Mouse (Mus musculus) hindbrain, embryonic 11.5 days (tissue): ENCODE results near the gene Bach2. TPM values are rescaled to one million over a fixed set of nuclear protein-coding genes. Genes with fewer than 3 reads are reported as not detected.
A peak's percentile ranks its signal among the peaks of the same experiment; 100 is the strongest.

ENCODE experiments used
- ATAC-seq: fragments of 200-750 bp; cut with Nextera tagmentation; 2 replicates; pipeline ENCODE4 v1.8.0; 2017; ENCODE audit warnings: mild to moderate bottlenecking, moderate TSS enrichment, moderate library complexity; ENCODE audit not compliant: low FRiP score
- DNase-seq: peaks from one replicate; pipeline ENCODE4 v3.0.0-alpha.2; 2015; ENCODE audit warnings: low spot score
- H3K27ac ChIP-seq: fragments of 300-500 bp; sonication (generic); 2 replicates; pipeline ENCODE4 v1.5.1; 2014; ENCODE audit warnings: mild to moderate bottlenecking, low read depth, low read length
- H3K27me3 ChIP-seq: fragments of 300-500 bp; sonication (generic); 2 replicates; pipeline ENCODE4 v1.6.1; 2014; ENCODE audit warnings: mild to moderate bottlenecking, low read length, moderate library complexity, mixed read lengths; ENCODE audit not compliant: control insufficient read depth, insufficient read depth
- H3K36me3 ChIP-seq: fragments of 300-500 bp; sonication (generic); 2 replicates; pipeline ENCODE4 v1.6.1; 2014; ENCODE audit warnings: mild to moderate bottlenecking, low read length, moderate library complexity, mixed read lengths; ENCODE audit not compliant: control insufficient read depth, insufficient read depth
- H3K4me1 ChIP-seq: fragments of 300-500 bp; sonication (generic); replicated peaks from 2 replicates; pipeline ENCODE4 v1.6.1; 2014; ENCODE audit warnings: low read length, mixed read lengths; ENCODE audit not compliant: control insufficient read depth, insufficient read depth
- H3K4me2 ChIP-seq: fragments of 300-500 bp; sonication (generic); replicated peaks from 2 replicates; pipeline ENCODE4 v1.6.1; 2014; ENCODE audit warnings: mild to moderate bottlenecking, low read depth, low read length
- H3K4me3 ChIP-seq: fragments of 300-500 bp; sonication (generic); 2 replicates; pipeline ENCODE4 v1.5.1; 2014; ENCODE audit warnings: low read depth, low read length
- H3K9ac ChIP-seq: fragments of 300-500 bp; sonication (generic); 2 replicates; pipeline ENCODE4 v1.6.1; 2014; ENCODE audit warnings: low read depth, low read length
- H3K9me3 ChIP-seq: fragments of 300-500 bp; sonication (generic); 2 replicates; pipeline ENCODE4 v1.6.1; 2016; ENCODE audit warnings: low read length; ENCODE audit not compliant: control insufficient read depth
- whole genome bisulfite sequencing: fragments of 180-500 bp; shearing (Covaris S2); extraction: QIAGEN DNeasy Blood & Tissue Kit; methylation state at CpG from one replicate; pipeline ENCODE4 v1.1.7; 2014; 5-methylcytosine and 5-hydroxymethylcytosine counted together
- polyA plus RNA-seq: library from polyadenylated mRNA; unstranded; fragments of >200 nt; fragmentation: Nextera tagmentation; extraction: Ambion mirVana; gene quantifications from 2 replicates; pipeline ENCODE4 v1.2.1, GENCODE M21; 2014

The Bach2 gene
- polyA plus RNA-seq, 1 experiment from 2014 or later = 23.9 TPM

- Histone ChIP-seq H3K4me3 (peak overlapping the region; percentile 18; the same call in 1 of the 2 replicates), H3K36me3 (no peaks in the 10 kb centered on the region), H3K4me2 (peak overlapping the region; percentile 44), H3K9me3 (no peaks in the 10 kb centered on the region), H3K27ac (peak overlapping the region; percentile 94), H3K9ac (peak overlapping the region; percentile 61), H3K4me1 (peaks cover 24% of the 10 kb centered on the region; the same call in 1 of the 2 replicates), H3K27me3 (no peaks in the 10 kb centered on the region)
- WGBS = 19% methylated on average over 28 of the region's 28 CpGs
- DNase-seq (peak; percentile 77), ATAC-seq (peak; percentile 93)
Observed at GRCm38 (mm10) chr4:32530921-32531846, 292.6 kb downstream of the Bach2 start.

GRCm38 (mm10) chr4:32532079-32532478 is 293.5 kb downstream of the Bach2 start:
- H3K4me3 ChIP-seq = no peak overlapping the region
- H3K27ac ChIP-seq = peak overlapping the region; percentile 94
- DNase-seq (peak; percentile 47), ATAC-seq (peak; percentile 26; the same call in 1 of the 2 replicates)
- H3K9ac ChIP-seq = no peak overlapping the region
- peak overlapping the region; percentile 44; the same call in 1 of the 2 replicates for H3K4me2 ChIP-seq
- no peaks in the 10 kb centered on the region for H3K36me3 ChIP-seq
- WGBS = 49% methylated on average over 8 of the region's 8 CpGs
- H3K4me1 ChIP-seq = peaks cover 23% of the 10 kb centered on the region; the same call in 1 of the 2 replicates
- no peaks in the 10 kb centered on the region for H3K27me3 ChIP-seq
- H3K9me3 ChIP-seq = no peaks in the 10 kb centered on the region

GRCm38 (mm10) chr4:32533735-32534134 is 295.1 kb downstream of the Bach2 start:
- Histone ChIP-seq H3K9me3 (no peaks in the 10 kb centered on the region), H3K36me3 (no peaks in the 10 kb centered on the region), H3K4me2 (no peak overlapping the region), H3K9ac (no peak overlapping the region), H3K27ac (no peak overlapping the region), H3K4me3 (no peak overlapping the region), H3K4me1 (peaks cover 23% of the 10 kb centered on the region; the same call in 1 of the 2 replicates), H3K27me3 (no peaks in the 10 kb centered on the region)
- ATAC-seq (no peak), DNase-seq (no peak)
- WGBS = 55% methylated on average over 7 of the region's 7 CpGs

- peaks cover 12% of the 10 kb centered on the region; the same call in 1 of the 2 replicates for H3K4me1 ChIP-seq
Observed at GRCm38 (mm10) chr4:32535626-32536025, 297.0 kb downstream of the Bach2 start.

GRCm38 (mm10) chr4:32536870-32537508 is 298.4 kb downstream of the Bach2 start:
- no peak; the same call in 1 of the 2 replicates for ATAC-seq
- H3K27ac ChIP-seq = no peak overlapping the region
- no peak overlapping the region for H3K4me2 ChIP-seq
- no peaks in the 10 kb centered on the region for H3K27me3 ChIP-seq
- WGBS = 66% methylated on average over 8 of the region's 8 CpGs
- H3K4me1 ChIP-seq = peaks cover 7% of the 10 kb centered on the region; the same call in 1 of the 2 replicates
- H3K36me3 ChIP-seq = no peaks in the 10 kb centered on the region
- H3K9ac ChIP-seq = no peak overlapping the region
- H3K4me3 ChIP-seq = no peak overlapping the region
- no peaks in the 10 kb centered on the region for H3K9me3 ChIP-seq
- no peak for DNase-seq

More at GRCm38 (mm10) chr4:32535626-32536025, 297.0 kb downstream of the Bach2 start:
- no peaks in the 10 kb centered on the region for H3K27me3 ChIP-seq
- no peak overlapping the region for H3K27ac ChIP-seq
- 85% methylated on average over 7 of the region's 7 CpGs for WGBS
- ATAC-seq (no peak), DNase-seq (no peak)
- H3K9ac ChIP-seq = no peak overlapping the region
- H3K4me2 ChIP-seq = no peak overlapping the region
- H3K4me3 ChIP-seq = no peak overlapping the region
- no peaks in the 10 kb centered on the region for H3K9me3 ChIP-seq
- no peaks in the 10 kb centered on the region for H3K36me3 ChIP-seq

GRCm38 (mm10) chr4:32538088-32538487 is 299.5 kb downstream of the Bach2 start:
- no peaks in the 10 kb centered on the region for H3K27me3 ChIP-seq
- H3K9me3 ChIP-seq = no peaks in the 10 kb centered on the region
- ATAC-seq = peak; percentile 75
- no peak overlapping the region for H3K4me3 ChIP-seq
- no peak overlapping the region for H3K4me2 ChIP-seq
- peak overlapping the region; percentile 30; the same call in 1 of the 2 replicates for H3K27ac ChIP-seq
- WGBS = 13% methylated on average over 5 of the region's 5 CpGs
- no peaks in the 10 kb centered on the region for H3K36me3 ChIP-seq
- DNase-seq = peak; percentile 84
- peaks cover 2% of the 10 kb centered on the region; the same call in 1 of the 2 replicates for H3K4me1 ChIP-seq
- H3K9ac ChIP-seq = no peak overlapping the region

- Histone ChIP-seq H3K27ac (peak overlapping the region; percentile 30; the same call in 1 of the 2 replicates), H3K4me3 (no peak overlapping the region), H3K27me3 (no peaks in the 10 kb centered on the region), H3K36me3 (no peaks in the 10 kb centered on the region), H3K4me2 (no peak overlapping the region), H3K4me1 (peaks cover 2% of the 10 kb centered on the region; the same call in 1 of the 2 replicates), H3K9ac (no peak overlapping the region), H3K9me3 (no peaks in the 10 kb centered on the region)
- 69% methylated on average over 4 of the region's 4 CpGs for WGBS
- 0 out of 2 replicates have a peak, but pooled peaks have one; percentile 15 for ATAC-seq
- no peak for DNase-seq
Observed at GRCm38 (mm10) chr4:32538488-32538887, 299.9 kb downstream of the Bach2 start.

GRCm38 (mm10) chr4:32538987-32539386 is 300.4 kb downstream of the Bach2 start:
- Histone ChIP-seq H3K27me3 (no peaks in the 10 kb centered on the region), H3K4me2 (no peak overlapping the region), H3K4me3 (no peak overlapping the region), H3K4me1 (peaks cover 2% of the 10 kb centered on the region; the same call in 1 of the 2 replicates), H3K9me3 (no peaks in the 10 kb centered on the region), H3K36me3 (no peaks in the 10 kb centered on the region), H3K9ac (no peak overlapping the region), H3K27ac (no peak overlapping the region)
- no peak for DNase-seq
- WGBS = 86% methylated on average over 11 of the region's 11 CpGs
- no peak for ATAC-seq
